Mouse (Mus musculus): ENCODE results near the gene Cd200r4. TPM values are rescaled to one million over a fixed set of nuclear protein-coding genes. Genes with fewer than 3 reads are reported as not detected.

The Cd200r4 gene
- polyA plus RNA-seq, 1 experiment from 2014 or later, result not detected

Other genes with a start within 250 kb of the Cd200r4 start
- gene Nepro, start 87.4 kb upstream of the Cd200r4 start, polyA plus RNA-seq (2016; fragmentation: Nextera tagmentation; extraction: Ambion mirVana), result 13.4 and 14.1 TPM in 2 replicates
- 24.8 and 26.7 TPM in 2 replicates for gene Gtpbp8, start 65.4 kb upstream of the Cd200r4 start, polyA plus RNA-seq (2016; fragmentation: Nextera tagmentation; extraction: Ambion mirVana)
- 0.15 and 0.16 TPM in 2 replicates for gene Cd200r1, start 46.0 kb upstream of the Cd200r4 start, polyA plus RNA-seq (2016; fragmentation: Nextera tagmentation; extraction: Ambion mirVana)
- not detected in 2 replicates for gene Cd200r2, start 55.4 kb downstream of the Cd200r4 start, polyA plus RNA-seq (2016; fragmentation: Nextera tagmentation; extraction: Ambion mirVana)
- gene Cd200r3, start 131.9 kb downstream of the Cd200r4 start, polyA plus RNA-seq (2016; fragmentation: Nextera tagmentation; extraction: Ambion mirVana), result not detected in 2 replicates

All from embryonic facial prominence, embryonic 10.5 days (tissue).